Mouse (Mus musculus): ENCODE data around the gene Dguok.

- TF ChIP-seq CTCF (conservative IDR thresholded peaks at IDR 0.05; ENCODE audit: insufficient read depth, insufficient read length, low read depth, low read length) (no peak), POLR2A (IDR thresholded peaks at IDR 0.05; ENCODE audit: low read depth, low read length) (no peak)
These were observed 1.2 kb downstream of the Dguok start for GRCm38 (mm10) chr6:83505554-83505953.

All from kidney, adult 2 months (tissue).